Mouse (Mus musculus) limb, embryonic 12.5 days (tissue): ENCODE results near the gene Lrmda. TPM values are rescaled to one million over a fixed set of nuclear protein-coding genes. Genes with fewer than 3 reads are reported as not detected.

ENCODE experiments used
- ATAC-seq: fragments of 200-750 bp; cut with Nextera tagmentation; 2 replicates; pipeline ENCODE4 v1.8.0; 2017; ENCODE audit warnings: low read depth, moderate TSS enrichment; ENCODE audit not compliant: insufficient number of reproducible peaks, insufficient read depth, low FRiP score, low TSS enrichment
- H3K27ac ChIP-seq: fragments of 300-500 bp; sonication (generic); 2 replicates; pipeline ENCODE4 v1.5.1; 2016; ENCODE audit warnings: mild to moderate bottlenecking, moderate library complexity
- H3K27me3 ChIP-seq: fragments of 300-500 bp; sonication (generic); 2 replicates; pipeline ENCODE4 v1.6.1; 2016; ENCODE audit warnings: mild to moderate bottlenecking, moderate library complexity
- H3K36me3 ChIP-seq: fragments of 300-500 bp; sonication (generic); 2 replicates; pipeline ENCODE4 v1.6.1; 2016; ENCODE audit warnings: mild to moderate bottlenecking, moderate library complexity
- H3K4me1 ChIP-seq: fragments of 300-500 bp; sonication (generic); replicated peaks from 2 replicates; pipeline ENCODE4 v1.6.1; 2016
- H3K4me2 ChIP-seq: fragments of 300-500 bp; sonication (generic); 2 replicates; pipeline ENCODE4 v1.6.1; 2016; ENCODE audit warnings: mild to moderate bottlenecking, moderate library complexity
- H3K4me3 ChIP-seq: fragments of 300-500 bp; sonication (generic); replicated peaks from 2 replicates; pipeline ENCODE4 v1.5.1; 2016; ENCODE audit warnings: mild to moderate bottlenecking
- H3K9ac ChIP-seq: fragments of 300-500 bp; sonication (generic); replicated peaks from 2 replicates; pipeline ENCODE4 v1.6.1; 2016; ENCODE audit warnings: mild to moderate bottlenecking, moderate library complexity
- H3K9me3 ChIP-seq: fragments of 300-500 bp; sonication (generic); 2 replicates; pipeline ENCODE4 v1.6.1; 2016; ENCODE audit warnings: mild to moderate bottlenecking, moderate library complexity
- WGBS: fragments of 180-500 bp; shearing (Covaris S2); methylation state at CpG from one replicate; pipeline ENCODE4 v1.1.7; 2016; 5-methylcytosine and 5-hydroxymethylcytosine counted together
- polyA plus RNA-seq: library from polyadenylated mRNA; unstranded; fragments of >200 nt; fragmentation: Nextera tagmentation; extraction: Ambion mirVana; gene quantifications from 2 replicates; pipeline ENCODE4 v1.2.1, GENCODE M21; 2016

Gene Lrmda
- polyA plus RNA-seq, 1 experiment from 2014 or later, result 0.41 TPM

GRCm38 (mm10) chr14:22073385-22073784, 53.9 kb downstream of the Lrmda start:
- no peak for ATAC-seq
- no peak overlapping the region for H3K4me3 ChIP-seq
- 68% methylated on average over 5 of the region's 5 CpGs for WGBS
- no peak overlapping the region for H3K9ac ChIP-seq
- peaks cover 26% of the 10 kb centered on the region for H3K4me1 ChIP-seq
- H3K27me3 ChIP-seq, result peaks cover 49% of the 10 kb centered on the region; the same call in 1 of the 2 replicates
- H3K27ac ChIP-seq, result no peak overlapping the region
- H3K36me3 ChIP-seq, result no peaks in the 10 kb centered on the region
- no peaks in the 10 kb centered on the region for H3K9me3 ChIP-seq
- no peak overlapping the region for H3K4me2 ChIP-seq

GRCm38 (mm10) chr14:22074229-22074628, 54.7 kb downstream of the Lrmda start:
- Histone ChIP-seq H3K9me3 (no peaks in the 10 kb centered on the region), H3K4me1 (peaks cover 18% of the 10 kb centered on the region), H3K36me3 (no peaks in the 10 kb centered on the region), H3K27ac (no peak overlapping the region), H3K4me2 (peak overlapping the region; percentile 33), H3K27me3 (peaks cover 44% of the 10 kb centered on the region; the same call in 1 of the 2 replicates), H3K4me3 (no peak overlapping the region), H3K9ac (0 out of 2 replicates have a peak overlapping the region, but pooled peaks have one; percentile 32)
- no peak for ATAC-seq
- 15% methylated on average over 16 of the region's 16 CpGs for WGBS

GRCm38 (mm10) chr14:22083931-22084330, 64.4 kb downstream of the Lrmda start:
- no peak overlapping the region for H3K9ac ChIP-seq
- no peak overlapping the region for H3K4me3 ChIP-seq
- peaks cover 5% of the 10 kb centered on the region; the same call in 1 of the 2 replicates for H3K4me1 ChIP-seq
- H3K27me3 ChIP-seq, result peaks cover 30% of the 10 kb centered on the region
- 70% methylated on average over 3 of the region's 3 CpGs for WGBS
- no peaks in the 10 kb centered on the region for H3K36me3 ChIP-seq
- ATAC-seq, result no peak
- no peak overlapping the region for H3K4me2 ChIP-seq
- H3K27ac ChIP-seq, result no peak overlapping the region
- peaks cover 17% of the 10 kb centered on the region for H3K9me3 ChIP-seq

GRCm38 (mm10) chr14:22085411-22085810, 65.9 kb downstream of the Lrmda start:
- Histone ChIP-seq H3K27ac (no peak overlapping the region), H3K4me2 (no peak overlapping the region)

GRCm38 (mm10) chr14:22088604-22089003, 69.1 kb downstream of the Lrmda start:
- H3K36me3 ChIP-seq, result no peaks in the 10 kb centered on the region
- H3K4me3 ChIP-seq, result no peak overlapping the region
- H3K9ac ChIP-seq, result no peak overlapping the region
- H3K9me3 ChIP-seq, result peaks cover 13% of the 10 kb centered on the region
- WGBS, result 95% methylated on average over 2 of the region's 2 CpGs
- peaks cover 13% of the 10 kb centered on the region; the same call in 1 of the 2 replicates for H3K27me3 ChIP-seq
- H3K27ac ChIP-seq, result no peak overlapping the region
- no peak for ATAC-seq
- H3K4me1 ChIP-seq, result peaks cover 42% of the 10 kb centered on the region
- H3K4me2 ChIP-seq, result no peak overlapping the region

More at GRCm38 (mm10) chr14:22085411-22085810, 65.9 kb downstream of the Lrmda start:
- Histone ChIP-seq H3K27me3 (peaks cover 31% of the 10 kb centered on the region), H3K9me3 (peaks cover 18% of the 10 kb centered on the region), H3K36me3 (no peaks in the 10 kb centered on the region), H3K4me3 (no peak overlapping the region), H3K9ac (no peak overlapping the region), H3K4me1 (peaks cover 19% of the 10 kb centered on the region)
- ATAC-seq, result no peak
- WGBS, result 90% methylated on average over 3 of the region's 3 CpGs

GRCm38 (mm10) chr14:22089331-22089730, 69.8 kb downstream of the Lrmda start:
- H3K9me3 ChIP-seq, result peaks cover 13% of the 10 kb centered on the region
- no peak overlapping the region for H3K4me3 ChIP-seq
- no peak overlapping the region for H3K27ac ChIP-seq
- ATAC-seq, result no peak
- no peak overlapping the region for H3K9ac ChIP-seq
- no peaks in the 10 kb centered on the region for H3K36me3 ChIP-seq
- 60% methylated on average over 7 of the region's 7 CpGs for WGBS
- H3K4me2 ChIP-seq, result no peak overlapping the region
- H3K27me3 ChIP-seq, result peaks cover 20% of the 10 kb centered on the region
- H3K4me1 ChIP-seq, result peaks cover 42% of the 10 kb centered on the region

- Histone ChIP-seq H3K4me3 (no peak overlapping the region), H3K4me2 (peak overlapping the region; percentile 27), H3K4me1 (peaks cover 43% of the 10 kb centered on the region), H3K36me3 (no peaks in the 10 kb centered on the region), H3K27me3 (peaks cover 26% of the 10 kb centered on the region), H3K9me3 (peaks cover 13% of the 10 kb centered on the region), H3K9ac (no peak overlapping the region), H3K27ac (peak overlapping the region; percentile 45)
- no peak for ATAC-seq
- 15% methylated on average over 8 of the region's 8 CpGs for WGBS
These were observed 70.5 kb downstream of the Lrmda start for GRCm38 (mm10) chr14:22089866-22090470.

GRCm38 (mm10) chr14:22090778-22091211, 71.3 kb downstream of the Lrmda start:
- Histone ChIP-seq H3K27ac (0 out of 2 replicates have a peak overlapping the region, but pooled peaks have one; percentile 45), H3K9ac (no peak overlapping the region), H3K9me3 (peaks cover 13% of the 10 kb centered on the region), H3K4me2 (peak overlapping the region; percentile 27), H3K36me3 (no peaks in the 10 kb centered on the region), H3K4me3 (no peak overlapping the region), H3K4me1 (peaks cover 51% of the 10 kb centered on the region), H3K27me3 (peaks cover 30% of the 10 kb centered on the region)
- 1% methylated on average over 5 of the region's 5 CpGs for WGBS
- no peak for ATAC-seq

GRCm38 (mm10) chr14:22091306-22091705, 71.8 kb downstream of the Lrmda start:
- Histone ChIP-seq H3K9ac (peak overlapping the region; percentile 14; the same call in 1 of the 2 replicates), H3K4me2 (peak overlapping the region; percentile 27), H3K9me3 (peaks cover 13% of the 10 kb centered on the region), H3K36me3 (no peaks in the 10 kb centered on the region), H3K4me3 (no peak overlapping the region), H3K4me1 (peaks cover 52% of the 10 kb centered on the region), H3K27me3 (peaks cover 27% of the 10 kb centered on the region), H3K27ac (no peak overlapping the region)
- ATAC-seq, result no peak
- 11% methylated on average over 4 of the region's 4 CpGs for WGBS

GRCm38 (mm10) chr14:22093124-22093523, 73.6 kb downstream of the Lrmda start:
- H3K9me3 ChIP-seq, result peaks cover 9% of the 10 kb centered on the region
- no peak overlapping the region for H3K27ac ChIP-seq
- no peak overlapping the region for H3K4me2 ChIP-seq
- H3K27me3 ChIP-seq, result peaks cover 29% of the 10 kb centered on the region
- H3K9ac ChIP-seq, result no peak overlapping the region
- WGBS, result 13% methylated on average over 8 of the region's 8 CpGs
- H3K4me1 ChIP-seq, result peaks cover 52% of the 10 kb centered on the region
- H3K4me3 ChIP-seq, result no peak overlapping the region
- ATAC-seq, result no peak
- H3K36me3 ChIP-seq, result no peaks in the 10 kb centered on the region

- H3K27me3 ChIP-seq, result peaks cover 14% of the 10 kb centered on the region
- H3K9ac ChIP-seq, result no peak overlapping the region
- no peaks in the 10 kb centered on the region for H3K36me3 ChIP-seq
- no peak overlapping the region for H3K4me3 ChIP-seq
- no peaks in the 10 kb centered on the region for H3K4me1 ChIP-seq
- no peak overlapping the region for H3K4me2 ChIP-seq
- ATAC-seq, result no peak
- peaks cover 5% of the 10 kb centered on the region; the same call in 1 of the 2 replicates for H3K9me3 ChIP-seq
- no peak overlapping the region for H3K27ac ChIP-seq
- 89% methylated on average over 14 of the region's 14 CpGs for WGBS
These were observed 82.7 kb downstream of the Lrmda start for GRCm38 (mm10) chr14:22101961-22102805.
